Mouse (Mus musculus) kidney, postnatal 36 days (tissue): Measurements from ENCODE around the gene Iglon5.

Experiments
- DNase-seq, 2 experiments: peaks; one replicate each; pipeline ENCODE4 v3.0.0; 2021 to 2022; ENCODE audit warnings: mixed read lengths in 2 of 2

Gene Iglon5

GRCm38 (mm10) chr7:43423991-43424625, 65.8 kb downstream of the Iglon5 start:
- no peak for DNase-seq

- peak; percentile 86 to 96 for DNase-seq
Measured at GRCm38 (mm10) chr7:43422995-43423617, 66.8 kb downstream of the Iglon5 start.
